Mouse (Mus musculus) c-Kit-positive CD71-negative TER-119-negative erythroid progenitor cells, embryonic 14.5 days (primary cell): ENCODE results near the gene Bcl11a.
"Not testable (repeated sequence)": the region's sequence is repeated elsewhere in the genome, so short reads cannot be mapped to it uniquely, and the experiment has no call there.

Experiments used
- DNase-seq: peaks from one replicate; pipeline ENCODE4 v3.0.0-alpha.2; 2013; ENCODE audit warnings: low read depth

Bcl11a gene

GRCm38 (mm10) chr11:24100449-24101070 is 22.7 kb downstream of the Bcl11a start:
- DNase-seq = no peak

- DNase-seq = no peak
Observed at GRCm38 (mm10) chr11:24101625-24102024, 23.8 kb downstream of the Bcl11a start.

- no peak for DNase-seq
Observed at GRCm38 (mm10) chr11:24102372-24102771, 24.5 kb downstream of the Bcl11a start.

GRCm38 (mm10) chr11:24103128-24103742 is 25.4 kb downstream of the Bcl11a start:
- DNase-seq = no peak

GRCm38 (mm10) chr11:24107414-24107813 is 29.6 kb downstream of the Bcl11a start:
- DNase-seq = no peak

GRCm38 (mm10) chr11:24108974-24109373 is 31.1 kb downstream of the Bcl11a start:
- DNase-seq = no peak

GRCm38 (mm10) chr11:24109388-24109787 is 31.5 kb downstream of the Bcl11a start:
- DNase-seq = no peak

- DNase-seq = no peak
Observed at GRCm38 (mm10) chr11:24110113-24110512, 32.3 kb downstream of the Bcl11a start.

- DNase-seq = no peak
Observed at GRCm38 (mm10) chr11:24111720-24112119, 33.9 kb downstream of the Bcl11a start.

GRCm38 (mm10) chr11:24115017-24115752 is 37.3 kb downstream of the Bcl11a start:
- no peak for DNase-seq

GRCm38 (mm10) chr11:24116041-24116440 is 38.2 kb downstream of the Bcl11a start:
- DNase-seq = no peak

- no peak for DNase-seq
Observed at GRCm38 (mm10) chr11:24116582-24117318, 38.9 kb downstream of the Bcl11a start.

GRCm38 (mm10) chr11:24121136-24121535 is 43.3 kb downstream of the Bcl11a start:
- no peak for DNase-seq

- DNase-seq = no peak
Observed at GRCm38 (mm10) chr11:24122899-24123298, 45.0 kb downstream of the Bcl11a start.

- no peak for DNase-seq
Observed at GRCm38 (mm10) chr11:24123991-24124390, 46.1 kb downstream of the Bcl11a start.

- DNase-seq = no peak
Observed at GRCm38 (mm10) chr11:24125098-24125497, 47.2 kb downstream of the Bcl11a start.

- no peak for DNase-seq
Observed at GRCm38 (mm10) chr11:24128001-24128400, 50.1 kb downstream of the Bcl11a start.

GRCm38 (mm10) chr11:24128880-24129279 is 51.0 kb downstream of the Bcl11a start:
- DNase-seq = not testable (repeated sequence)

- DNase-seq = no peak
Observed at GRCm38 (mm10) chr11:24129358-24130185, 51.7 kb downstream of the Bcl11a start.

GRCm38 (mm10) chr11:24130186-24130760 is 52.4 kb downstream of the Bcl11a start:
- DNase-seq = no peak

- no peak for DNase-seq
Observed at GRCm38 (mm10) chr11:24131818-24132217, 54.0 kb downstream of the Bcl11a start.
